Mouse (Mus musculus) thymus, postnatal 14 days (tissue): Measurements from ENCODE around the gene Tnfrsf25.

ENCODE experiments used
- DNase-seq: peaks from one replicate; pipeline ENCODE4 v3.0.0; 2021

Tnfrsf25 gene

DNA sequence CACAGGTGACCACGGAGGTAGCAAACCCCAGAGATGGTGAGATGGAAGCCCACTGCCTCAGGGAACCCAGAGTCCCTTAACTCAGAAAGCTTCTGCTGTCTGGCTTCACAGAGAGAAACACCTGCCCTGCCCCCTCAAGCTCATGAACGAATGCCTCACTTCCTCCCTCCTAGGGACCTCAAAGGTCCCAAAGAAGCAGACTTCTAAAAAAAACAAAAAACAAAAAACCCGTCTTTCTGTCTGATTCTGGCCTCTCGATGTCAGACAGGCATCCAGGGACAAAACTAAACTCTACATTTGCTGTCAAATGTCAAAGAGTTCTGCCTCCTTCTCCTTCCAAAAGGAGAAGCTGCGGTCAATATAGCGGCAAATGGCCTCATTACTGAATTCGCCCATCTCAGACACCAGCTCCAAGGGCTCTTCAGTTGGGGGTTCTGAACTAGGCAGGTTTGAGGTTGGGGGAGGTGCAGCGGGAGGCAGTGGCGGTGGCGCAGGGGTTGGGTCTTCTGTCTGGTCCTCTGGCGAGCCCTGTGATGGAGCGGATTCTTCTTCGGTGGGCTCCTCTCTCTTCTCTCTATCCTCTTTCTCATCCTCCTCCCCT lies 8.7 kb downstream of the Tnfrsf25 start:
- DNase-seq, result peak; percentile 58

DNA sequence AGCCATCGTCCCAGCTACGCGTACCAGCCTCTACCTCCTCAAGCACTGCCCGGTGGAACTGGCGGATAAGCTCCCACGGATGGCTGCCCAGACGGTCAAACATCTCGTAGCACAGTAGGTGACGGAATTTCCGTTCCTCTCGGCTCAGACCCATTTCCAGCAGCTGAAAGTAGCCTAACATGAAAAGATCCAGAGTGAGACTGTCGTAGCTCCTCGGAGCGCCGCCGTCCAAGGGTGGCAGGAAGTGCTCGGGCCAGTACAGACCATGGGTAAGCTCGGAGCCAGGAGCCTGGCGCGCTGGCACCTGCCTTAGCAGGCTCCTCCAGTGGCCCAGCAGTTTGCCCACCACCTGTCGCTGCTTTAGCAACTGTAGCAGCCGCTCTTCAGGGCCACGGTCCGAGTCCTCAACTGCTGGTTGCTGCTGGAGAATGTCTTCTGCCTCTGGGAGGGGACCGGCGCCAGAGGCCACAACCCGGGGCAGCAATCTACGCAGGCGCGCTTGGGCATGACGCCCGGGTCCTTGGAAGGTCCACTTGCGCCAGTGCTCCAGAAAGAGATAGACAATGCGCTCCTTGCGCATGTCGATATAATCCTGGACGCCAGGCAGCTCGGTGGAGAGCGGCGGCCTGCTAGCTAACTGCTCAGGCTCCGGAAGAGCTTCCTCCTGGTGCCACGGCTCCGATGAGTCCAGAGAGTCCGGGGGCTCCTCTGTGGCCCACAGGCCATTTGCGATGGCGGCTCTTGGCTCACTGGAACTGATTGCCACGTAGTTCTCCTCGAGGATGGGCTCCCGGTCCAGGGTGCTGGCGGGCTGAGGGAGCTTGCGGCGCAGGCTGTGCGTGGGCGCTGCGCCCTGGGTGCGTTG lies 9.7 kb downstream of the Tnfrsf25 start:
- DNase-seq, result no peak

DNA sequence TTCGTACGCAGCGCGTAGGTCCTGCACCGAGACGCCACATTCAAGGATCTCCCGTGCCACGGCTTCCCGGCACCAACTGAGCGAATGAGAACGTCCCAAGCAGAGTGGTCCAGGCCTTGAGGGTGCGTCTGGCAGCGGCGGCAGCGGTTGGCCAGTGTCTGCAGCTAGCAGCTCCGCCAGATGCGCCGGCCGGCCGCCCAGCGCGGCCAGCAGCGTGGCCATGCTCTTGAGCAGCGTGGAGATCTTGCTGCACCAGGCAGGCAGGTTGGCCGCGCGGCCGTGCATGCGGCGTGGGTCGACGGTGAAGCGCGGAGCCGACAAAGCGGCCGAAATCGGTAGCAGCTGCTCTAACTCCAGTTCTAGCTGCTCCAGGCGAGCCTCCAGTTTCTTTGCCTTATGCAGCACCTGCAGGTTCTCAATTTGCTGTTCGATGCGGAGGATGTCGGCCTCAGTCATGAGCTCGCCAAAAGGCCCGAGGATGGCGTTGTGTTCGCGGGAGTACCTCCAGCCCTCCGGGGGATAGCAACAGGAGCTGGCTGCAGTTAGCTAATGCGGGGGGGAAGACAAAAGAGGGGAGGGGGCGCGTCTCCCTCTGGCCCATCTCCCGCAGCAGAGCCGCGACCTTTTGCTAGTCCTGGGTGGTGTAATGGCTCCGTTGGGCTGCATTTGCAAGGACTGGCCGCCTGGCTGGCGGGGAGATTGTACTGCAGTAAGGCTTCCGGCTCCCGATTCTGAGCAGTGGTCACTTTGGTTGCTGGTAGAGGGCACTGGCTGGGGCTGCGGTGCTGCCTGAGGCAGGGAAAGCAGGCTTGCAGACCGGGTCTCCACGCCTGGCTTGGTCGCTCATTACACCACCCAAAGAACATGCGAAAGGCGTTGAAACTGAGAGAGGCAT lies 10.5 kb downstream of the Tnfrsf25 start:
- no peak for DNase-seq

DNA sequence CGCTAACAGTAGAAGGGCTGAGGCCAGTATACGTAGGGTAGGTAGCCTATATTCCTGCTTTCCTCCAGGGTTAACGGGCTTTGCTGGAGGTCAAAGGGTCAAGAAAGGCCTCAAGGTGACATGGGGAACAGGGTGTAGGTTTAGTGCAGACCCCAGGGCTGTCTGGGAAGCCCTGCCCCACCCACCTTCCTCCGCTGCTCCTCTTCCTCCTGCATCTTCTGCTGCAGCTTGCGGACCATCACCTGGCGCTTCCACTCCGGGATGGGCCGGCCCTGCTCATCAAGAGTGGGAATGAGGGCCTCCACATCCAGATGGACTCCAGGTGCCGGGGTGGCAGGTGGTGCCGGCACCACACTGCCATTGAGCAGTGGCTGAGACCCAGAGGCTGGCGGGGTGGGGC lies 12.2 kb downstream of the Tnfrsf25 start:
- no peak for DNase-seq

DNA sequence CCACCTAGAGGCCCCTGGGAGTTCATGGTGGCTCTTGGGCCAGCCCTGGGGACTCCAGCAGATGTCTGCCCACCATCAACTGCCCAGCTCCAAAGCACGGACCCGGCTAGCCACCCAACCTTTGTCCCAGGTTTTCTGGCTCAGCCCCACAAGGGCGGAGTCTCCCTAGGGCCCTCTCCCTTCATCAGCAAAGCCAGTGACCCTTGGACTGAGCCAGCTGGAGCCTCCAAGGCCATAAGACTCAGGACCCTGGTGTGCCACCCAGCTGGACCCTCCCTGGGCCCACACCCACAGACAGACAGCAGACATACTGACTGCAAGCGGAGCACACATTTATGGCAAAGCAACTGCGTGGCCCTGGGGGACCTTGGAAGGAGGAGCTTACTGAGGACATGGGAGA lies 13.1 kb downstream of the Tnfrsf25 start:
- DNase-seq, result no peak

DNA sequence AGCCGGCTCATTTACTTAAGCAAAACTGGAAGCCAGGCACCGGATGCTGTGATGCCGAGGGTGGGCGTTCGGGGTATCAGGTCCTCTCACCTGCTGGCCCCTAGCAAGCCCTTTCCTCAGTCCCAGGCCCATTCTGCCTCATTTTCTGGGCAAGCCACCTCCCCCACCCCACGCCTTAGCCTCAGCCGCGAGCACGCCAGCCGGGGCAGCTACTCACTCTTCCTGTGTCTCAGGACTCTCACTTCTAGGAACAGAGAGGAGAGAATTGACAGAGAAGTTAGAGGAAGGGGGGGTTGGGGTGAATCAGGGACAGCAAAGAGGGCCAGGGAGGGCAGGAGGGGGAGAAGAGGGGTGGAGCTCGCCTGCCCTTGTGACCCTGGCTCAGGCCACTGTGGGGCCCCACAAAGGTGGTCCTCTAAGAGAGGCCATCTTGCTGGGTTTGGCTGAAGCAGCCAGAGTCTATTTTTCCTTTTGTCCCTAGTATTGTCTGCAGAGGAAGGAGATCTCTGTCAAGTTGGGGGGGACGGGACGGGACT lies 13.7 kb downstream of the Tnfrsf25 start:
- DNase-seq, result no peak

DNA sequence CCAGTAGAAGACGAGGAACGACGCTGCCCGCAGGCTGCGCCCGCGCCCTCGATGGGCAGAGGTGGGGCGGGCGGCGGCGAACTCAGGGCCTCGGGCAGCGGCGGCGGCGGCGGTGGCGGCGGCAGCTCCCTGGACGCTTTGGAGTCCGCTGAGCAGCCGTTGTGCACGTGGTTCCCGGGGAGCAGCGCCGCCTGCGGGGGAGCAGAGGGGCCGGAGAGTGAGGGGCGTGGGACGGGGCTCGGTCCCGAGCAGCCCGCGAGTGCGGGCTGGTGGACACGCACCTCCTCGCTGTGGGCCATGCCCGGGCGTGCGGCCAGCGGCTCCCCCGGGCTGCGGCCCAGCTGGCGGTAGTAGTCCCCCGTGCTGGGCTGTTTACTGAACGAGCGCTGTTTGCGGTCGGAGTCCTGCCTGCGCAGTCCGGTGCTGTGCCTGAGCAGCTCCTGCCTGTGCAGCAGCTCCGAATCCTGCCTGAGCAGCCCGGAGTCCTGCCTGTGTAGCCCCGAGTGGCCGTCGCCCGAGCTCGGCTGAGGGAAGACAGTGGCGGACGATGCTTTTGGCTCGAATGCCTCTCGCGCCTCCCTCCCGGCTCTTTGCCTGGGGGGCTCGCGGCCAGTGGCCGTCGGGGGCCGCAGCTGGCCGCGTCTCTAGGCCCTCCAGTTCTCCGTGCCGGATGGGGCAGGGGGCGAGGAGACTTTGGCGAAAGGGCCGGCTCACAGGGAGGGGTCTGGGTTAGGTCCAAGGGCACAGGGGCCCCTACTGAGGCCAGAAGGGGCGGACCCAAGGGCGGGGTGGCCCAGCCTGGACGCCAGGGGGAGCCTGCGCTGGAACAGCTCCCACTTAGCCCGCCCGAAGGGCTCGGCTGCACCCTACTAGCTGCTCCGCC lies 15.3 kb downstream of the Tnfrsf25 start:
- peak; percentile 65 for DNase-seq

DNA sequence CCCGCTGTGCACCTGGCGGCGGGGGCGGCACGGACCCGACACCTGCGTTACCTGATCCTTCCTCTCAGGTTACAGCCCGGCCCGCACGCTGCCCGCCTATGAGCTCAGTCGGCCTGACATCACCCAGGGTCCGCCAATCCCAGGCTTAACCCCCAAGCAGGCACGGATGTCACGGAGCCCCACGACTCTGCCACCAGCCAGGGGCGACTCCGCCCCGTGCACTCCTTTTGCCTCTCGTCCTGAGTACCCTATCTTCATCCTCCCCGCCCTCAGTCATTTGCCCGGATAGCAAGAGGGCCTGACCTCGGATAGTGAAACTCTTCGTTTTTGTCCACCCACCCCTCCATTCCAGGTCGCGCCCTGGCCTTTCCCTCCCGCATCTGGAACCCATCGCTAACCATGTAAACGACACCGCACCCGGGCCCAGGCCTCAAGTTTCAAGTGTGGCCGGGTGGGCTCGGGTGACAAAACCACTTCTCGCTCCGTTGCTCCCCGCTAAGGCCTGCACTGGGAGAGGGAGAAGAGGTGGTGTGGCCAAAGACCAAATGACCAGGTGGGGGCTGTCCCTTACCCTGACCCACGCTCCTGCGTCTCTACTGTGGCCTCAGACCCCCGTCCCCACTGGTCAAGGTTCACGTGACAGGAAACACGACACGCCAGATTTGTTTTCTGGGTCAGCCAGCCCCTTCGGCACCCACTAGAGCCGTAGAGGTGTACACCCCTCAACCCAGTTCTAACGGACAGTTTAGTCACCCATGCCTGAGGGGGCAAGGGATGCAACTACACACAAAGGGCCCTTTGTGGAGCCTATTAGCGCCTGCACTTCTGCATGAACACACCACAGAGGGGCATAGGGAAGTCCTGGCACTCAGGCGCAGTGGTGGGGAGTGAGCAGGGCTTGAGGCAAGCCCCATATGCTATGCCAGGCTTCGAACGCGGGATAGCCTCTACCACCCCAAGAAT lies 16.4 kb downstream of the Tnfrsf25 start:
- no peak for DNase-seq

DNA sequence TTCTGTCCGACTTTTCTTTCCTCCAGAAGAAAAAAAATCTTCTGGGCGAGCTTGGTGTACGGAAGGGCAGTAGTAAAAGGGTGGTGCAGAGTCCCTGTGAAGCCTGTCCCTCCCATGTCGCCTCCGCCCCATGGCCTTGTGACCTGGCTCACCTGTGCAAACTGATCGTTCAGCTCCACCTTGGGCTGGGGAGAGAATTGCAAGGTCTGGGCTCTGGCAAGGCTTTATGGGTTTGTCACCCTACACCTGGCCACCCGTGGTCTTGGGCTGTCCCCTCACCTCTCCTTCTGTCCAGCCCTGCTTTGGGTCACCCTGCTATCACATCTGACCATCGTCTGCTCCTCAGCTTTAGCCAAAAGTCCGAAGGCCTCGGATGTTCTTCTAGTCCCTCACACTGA lies 17.0 kb downstream of the Tnfrsf25 start:
- DNase-seq, result no peak

DNA sequence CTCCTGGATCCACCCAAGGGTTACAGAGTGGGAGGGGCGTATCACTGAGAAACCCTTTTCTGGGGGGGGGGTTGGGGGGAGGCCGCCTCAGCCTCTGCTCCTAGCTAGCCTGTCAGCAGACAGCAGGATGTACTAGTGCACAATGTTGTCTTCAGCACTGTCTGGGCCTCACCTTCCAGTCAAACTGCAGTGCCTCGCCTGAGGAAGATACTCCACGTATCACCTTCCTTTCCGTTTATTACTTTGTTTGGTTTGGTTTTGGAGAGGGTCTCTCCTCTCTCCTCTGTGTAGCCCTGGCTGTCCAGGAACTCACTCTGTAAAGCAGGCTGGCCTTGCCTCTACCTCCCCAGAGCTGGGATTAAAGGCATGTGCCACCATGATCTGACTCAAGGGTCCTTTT lies 17.5 kb downstream of the Tnfrsf25 start:
- no peak for DNase-seq

DNA sequence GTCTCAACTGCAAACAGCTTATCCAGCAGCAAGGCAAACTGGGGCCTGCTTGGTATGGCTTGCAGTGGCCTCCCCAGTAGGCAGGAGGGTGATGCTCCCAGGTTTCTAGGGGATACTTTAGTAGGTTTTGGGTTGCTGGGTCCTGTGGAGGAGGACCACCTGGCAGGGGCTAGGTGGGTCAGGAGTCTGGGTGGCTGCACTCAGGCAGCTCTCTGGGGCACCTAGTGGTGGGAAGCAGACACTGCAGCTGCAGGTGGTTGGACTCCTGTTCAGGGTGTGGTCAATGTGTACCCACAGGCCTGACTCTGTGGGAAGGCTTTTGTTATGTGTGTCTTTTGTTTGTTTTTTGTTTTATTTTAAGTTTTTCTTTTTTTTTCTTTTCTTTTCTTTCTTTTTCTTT lies 18.8 kb downstream of the Tnfrsf25 start:
- peak; percentile 81 for DNase-seq

DNA sequence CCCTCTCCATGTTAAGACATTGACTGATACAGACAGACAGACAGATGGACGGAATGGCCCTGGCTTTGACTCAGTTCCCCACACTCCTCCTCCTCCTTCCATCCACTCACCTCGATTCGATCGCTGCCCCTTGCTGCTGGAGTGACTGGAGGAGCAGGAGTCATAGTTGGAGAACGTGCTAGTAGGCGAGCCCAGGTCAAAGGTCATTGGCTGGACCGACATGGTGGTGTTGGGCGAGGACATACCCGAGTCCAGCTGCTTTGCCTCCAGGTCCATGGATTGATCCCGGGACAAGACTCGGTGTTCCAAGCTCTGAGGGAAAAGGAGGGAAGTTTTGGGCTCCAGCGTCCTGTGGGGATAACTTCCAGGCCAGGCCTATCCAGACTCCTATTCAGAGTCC lies 19.6 kb downstream of the Tnfrsf25 start:
- no peak for DNase-seq

DNA sequence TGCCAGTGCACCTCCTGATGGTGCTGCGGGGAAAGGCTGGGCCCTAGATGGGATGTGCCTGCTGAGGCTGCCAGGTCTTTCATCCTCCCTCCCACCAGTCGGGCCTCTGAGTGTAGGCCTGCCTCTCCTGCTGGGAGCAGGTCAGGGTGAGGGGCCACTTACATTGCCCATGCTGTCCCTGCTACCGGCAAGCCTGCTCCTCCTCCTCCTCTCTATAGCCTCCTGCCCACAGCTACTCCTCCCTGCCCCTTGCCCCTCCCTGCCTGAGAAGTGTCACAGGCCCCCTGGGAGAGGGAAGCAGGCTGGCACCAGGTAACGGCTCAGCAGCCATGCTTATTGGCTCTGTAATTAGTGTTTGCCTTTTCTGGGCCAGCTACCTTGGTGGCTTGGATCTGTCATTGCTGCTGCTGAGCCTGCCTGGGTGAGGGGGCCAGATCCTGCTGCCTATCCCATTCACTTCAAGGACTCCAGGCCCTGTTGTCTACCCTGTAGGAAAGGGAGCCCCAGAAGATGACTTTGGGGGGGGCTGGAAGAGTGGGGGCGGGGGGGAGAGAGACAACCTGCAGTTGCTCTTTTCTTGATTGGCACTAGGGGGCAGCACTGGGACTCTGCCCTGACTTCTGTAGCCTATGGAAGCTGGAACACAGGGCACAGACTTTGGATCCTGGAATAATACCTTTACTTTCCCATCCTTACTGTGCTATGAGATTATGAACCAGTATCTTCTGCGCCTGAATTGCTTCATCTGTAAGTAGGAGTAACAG lies 20.6 kb downstream of the Tnfrsf25 start:
- no peak for DNase-seq

DNA sequence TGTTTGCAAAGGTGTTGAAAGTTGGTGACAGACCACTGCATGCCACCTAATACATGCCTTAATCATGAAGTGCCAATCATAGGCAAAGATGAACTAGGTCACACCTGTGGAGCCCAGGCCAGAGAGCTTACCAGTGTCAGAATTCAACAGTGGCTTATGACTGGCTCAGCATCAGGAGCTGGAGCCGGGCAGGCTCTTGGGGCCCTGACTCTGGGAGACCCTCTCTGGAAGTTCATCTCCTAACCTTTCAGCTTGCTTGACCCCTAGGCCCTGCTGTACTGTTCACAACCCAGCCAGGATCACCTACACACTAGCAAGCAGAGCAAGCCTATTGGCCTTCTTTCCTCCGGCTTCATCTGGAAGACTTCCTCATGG lies 21.1 kb downstream of the Tnfrsf25 start:
- no peak for DNase-seq

DNA sequence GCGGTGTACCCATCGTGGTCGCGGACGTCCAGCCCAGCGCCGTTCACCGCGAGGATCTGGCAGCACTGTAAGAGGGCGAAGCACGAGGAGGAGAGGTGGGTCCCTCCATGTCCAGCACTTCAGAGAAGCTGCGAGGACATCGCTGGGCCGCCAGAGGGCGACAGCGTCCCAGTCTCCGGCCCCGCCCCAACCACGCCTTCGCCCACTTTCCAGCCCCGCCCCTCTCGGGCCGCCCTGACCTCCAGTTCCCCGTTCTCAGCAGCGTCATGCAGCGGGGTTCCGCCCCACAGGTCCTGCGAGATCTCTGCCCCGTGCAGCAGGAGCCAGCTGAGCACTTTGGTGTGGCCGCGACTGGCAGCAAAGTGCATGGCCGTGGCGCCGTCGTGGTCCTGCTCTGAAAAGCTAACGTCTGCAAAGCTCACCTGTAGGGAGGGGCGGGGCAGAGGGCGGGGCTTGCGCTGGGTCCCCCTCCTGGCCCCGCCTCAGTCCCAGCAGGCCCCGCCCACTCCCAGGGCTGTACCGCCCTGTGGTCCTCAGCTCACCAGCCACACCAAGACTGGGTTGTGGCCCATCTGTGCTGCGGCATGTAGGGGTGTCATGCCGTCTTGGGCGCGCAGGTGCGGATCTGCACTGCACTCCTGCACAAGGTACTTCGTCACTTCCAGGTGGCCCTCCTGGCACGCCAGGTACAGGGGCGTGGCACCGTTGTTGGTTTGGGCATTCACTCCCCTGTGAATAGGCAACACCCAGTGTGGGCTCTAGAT lies 22.9 kb downstream of the Tnfrsf25 start:
- peak; percentile 82 for DNase-seq

DNA sequence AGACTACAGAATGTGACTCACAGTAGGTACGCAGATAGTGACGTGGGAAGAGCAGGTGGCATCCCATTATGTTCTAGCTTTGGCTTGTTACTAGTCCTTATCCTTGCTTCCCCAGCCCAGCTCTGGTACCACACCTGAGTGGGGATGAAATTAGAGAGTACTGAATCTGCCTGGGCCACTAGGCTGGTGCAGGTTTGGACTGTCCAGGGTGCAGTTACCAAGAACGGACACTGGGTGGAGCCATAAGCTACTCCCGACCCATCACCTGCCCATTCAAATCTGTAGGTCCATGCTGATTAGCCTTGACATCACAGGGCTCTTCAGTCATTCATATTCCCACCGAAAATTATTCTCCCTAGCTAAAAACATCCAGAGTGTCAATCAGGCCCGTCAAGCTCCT lies 24.7 kb downstream of the Tnfrsf25 start:
- peak; percentile 55 for DNase-seq

DNA sequence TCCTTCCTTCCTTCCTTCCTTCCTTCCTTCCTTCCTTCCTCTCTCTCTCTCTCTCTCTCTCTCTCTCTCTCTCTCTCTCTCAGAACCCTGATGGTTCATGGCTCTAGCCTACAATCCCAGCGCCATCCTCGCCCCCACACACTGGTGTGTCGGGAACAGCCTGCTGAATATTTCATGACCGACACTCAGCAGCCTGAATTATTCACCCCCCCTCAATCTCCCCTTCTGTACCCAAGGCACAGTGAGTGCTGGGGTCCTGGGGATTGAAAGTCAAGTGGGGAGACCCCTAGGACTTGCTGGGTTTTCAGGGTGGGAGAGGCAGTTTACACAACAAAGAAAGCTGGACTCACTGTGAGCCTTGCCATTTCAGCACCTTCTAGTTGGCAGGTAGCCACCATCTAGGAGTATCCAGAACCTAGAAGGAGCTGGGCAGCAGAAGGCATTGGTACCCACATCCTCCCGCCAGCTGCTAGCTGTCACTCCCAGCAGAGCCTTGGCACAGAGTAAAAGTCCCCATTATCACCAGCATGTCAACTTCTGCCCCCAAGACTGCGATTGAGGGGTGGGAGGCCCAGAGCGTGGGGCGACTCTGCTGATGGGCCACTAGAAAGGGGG lies 25.9 kb downstream of the Tnfrsf25 start:
- DNase-seq, result no peak

DNA sequence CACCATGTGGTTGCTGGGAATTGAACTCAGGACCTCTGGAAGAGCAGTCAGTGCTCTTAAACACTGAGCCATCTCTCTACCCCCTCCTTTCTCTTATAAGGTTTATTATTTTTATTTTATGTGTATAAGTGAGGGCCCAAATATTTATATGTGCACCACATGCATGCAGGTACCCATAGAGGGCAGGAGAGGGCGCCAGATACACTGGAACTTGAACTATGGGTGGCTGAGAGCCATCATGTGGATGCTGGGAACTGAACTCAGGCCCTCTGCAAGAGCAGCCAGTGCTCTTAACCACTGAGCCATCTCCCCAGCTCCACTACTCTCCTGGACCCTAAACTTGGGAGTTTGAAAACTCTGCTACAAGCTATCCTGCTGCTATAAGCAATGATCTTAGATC lies 27.9 kb downstream of the Tnfrsf25 start:
- no peak for DNase-seq

DNA sequence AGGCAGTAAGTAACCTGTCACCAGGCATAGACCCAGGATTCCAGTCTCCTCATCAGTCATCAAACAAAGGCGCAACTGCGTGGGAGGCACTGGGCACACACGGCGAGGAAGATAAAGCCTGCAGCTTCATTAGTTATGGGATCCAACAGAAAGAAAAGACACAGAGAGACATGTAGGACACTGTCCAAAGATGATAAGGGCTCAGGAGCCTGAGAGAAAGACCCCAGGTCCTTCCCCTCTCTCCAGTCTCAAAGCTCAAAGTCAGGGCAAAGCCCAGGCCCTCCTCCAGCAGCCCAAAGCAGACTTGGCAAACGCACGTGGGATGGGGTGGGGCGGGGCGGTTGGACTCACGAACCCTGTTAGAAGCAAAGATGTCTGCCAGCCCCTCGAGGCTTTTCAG lies 29.7 kb downstream of the Tnfrsf25 start:
- DNase-seq, result no peak
